In the genomic region with DNA sequence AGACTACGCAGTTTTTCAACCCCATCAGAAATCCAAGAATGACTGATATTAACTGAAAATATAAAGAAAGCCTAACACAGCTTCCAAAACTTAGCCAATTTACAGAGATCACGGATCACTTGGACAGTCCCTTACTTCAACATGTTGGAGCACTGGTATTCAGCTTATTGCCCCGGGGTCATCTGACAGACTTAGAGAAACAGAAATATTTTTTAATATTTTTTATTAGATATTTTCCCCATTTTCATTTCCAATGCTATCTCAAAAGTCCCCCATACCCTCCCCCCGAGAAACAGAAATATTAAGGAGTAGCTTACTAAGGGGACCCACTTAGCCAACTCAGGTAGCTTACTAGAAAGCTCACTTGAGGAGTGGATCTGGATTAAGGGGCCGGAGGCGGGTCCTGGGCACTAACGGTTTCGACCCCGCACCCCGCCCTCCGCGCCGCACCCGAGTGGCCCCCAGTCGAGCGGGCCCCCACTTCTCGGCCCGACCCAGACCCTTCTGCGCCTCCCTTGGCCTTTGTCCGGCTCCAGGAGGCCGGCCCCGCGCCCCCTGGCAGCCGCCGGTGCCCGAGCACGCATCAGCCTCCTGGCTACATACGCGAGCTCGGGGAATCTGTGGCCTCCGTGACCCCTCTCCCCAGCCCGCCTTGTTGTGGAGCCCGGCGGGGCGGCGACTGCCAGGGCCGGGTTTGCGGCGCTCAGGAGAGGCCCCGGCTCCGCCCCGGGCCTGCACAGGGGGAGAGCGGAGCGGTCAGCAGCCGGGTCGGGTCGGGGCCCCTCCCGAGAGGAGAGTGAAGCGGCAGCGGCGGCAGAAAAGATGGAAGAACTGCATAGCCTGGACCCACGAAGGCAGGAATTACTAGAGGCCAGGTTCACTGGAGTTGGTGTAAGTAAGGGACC, we compare ENCODE assay signal across 9 mouse cellular contexts. TPM values are rescaled to one million over a fixed set of nuclear protein-coding genes. Genes with fewer than 3 reads are reported as not detected.
A peak's percentile ranks its signal among the peaks of the same experiment; 100 is the strongest.
DNase-seq lines count a peak whose midpoint lies in the region; ATAC-seq and TF ChIP-seq lines count a peak whose summit lies in the region.
"Not testable (repeated sequence)": the region's sequence is repeated elsewhere in the genome, so short reads cannot be mapped to it uniquely, and the experiment has no call there.
"Had no signal": no experiment of that assay in that cellular context is flagged by ENCODE, and none has a peak within 500 bp of the region (broad histone marks: within the 10 kb centered on the region; RNA-seq: fewer than 3 reads in every experiment).

No protein-coding gene starts in this region.

- H3K36me3 ChIP-seq in forebrain, embryonic 16.5 days (ENCODE audit: control insufficient read depth, insufficient read depth); liver, embryonic 16.5 days (ENCODE audit: control insufficient read depth, insufficient read depth); midbrain, postnatal 0 days (ENCODE audit: insufficient read depth, low read length): not testable (repeated sequence)

- peak; percentile 100 for ATAC-seq in common myeloid progenitor, adult 5-6 weeks (replicated peaks; ENCODE audit: low read depth, poor library complexity, severe bottlenecking)
- ATAC-seq in forebrain, embryonic 16.5 days: peak; percentile 95
- ATAC-seq in liver, embryonic 16.5 days (ENCODE audit: low read depth): peak; percentile 99
- ATAC-seq in midbrain, postnatal 0 days (ENCODE audit: low FRiP score): peak; percentile 93

- WGBS in forebrain, embryonic 16.5 days: 7% methylated on average over 52 of the region's 52 CpGs
- WGBS in liver, embryonic 16.5 days (ENCODE audit: insufficient replicate concordance): 5% methylated on average over 52 of the region's 52 CpGs
- WGBS in midbrain, postnatal 0 days: 6% methylated on average over 52 of the region's 52 CpGs

- peak; percentile 57 to 61 for DNase-seq in adrenal gland, adult 18-20 months (ENCODE audit: low spot score in 2 of 2)
- peak; percentile 71 for DNase-seq in heart, postnatal 4 days
- DNase-seq in kidney, postnatal 14 days: peak; percentile 58
- DNase-seq in midbrain, postnatal 0 days (ENCODE audit: low spot score): not testable (repeated sequence)
- peak; percentile 71 for DNase-seq in testis, postnatal 10 days (ENCODE audit: low spot score)

- peak overlapping the region; percentile 54 for H3K4me3 ChIP-seq in forebrain, embryonic 16.5 days (replicated peaks; ENCODE audit: low read length)
- H3K4me3 ChIP-seq in liver, embryonic 16.5 days (ENCODE audit: low read depth, low read length): peak overlapping the region; percentile 64
- H3K4me3 ChIP-seq in midbrain, postnatal 0 days (ENCODE audit: low read depth, low read length): peak overlapping the region; percentile 56

- TF ChIP-seq CTCF in midbrain, postnatal 0 days (IDR thresholded peaks at IDR 0.05): not testable (repeated sequence)

- H3K4me2 ChIP-seq in forebrain, embryonic 16.5 days (ENCODE audit: low read length): peak overlapping the region; percentile 92
- H3K4me2 ChIP-seq in liver, embryonic 16.5 days (ENCODE audit: low read depth, low read length): peak overlapping the region; percentile 76
- peak overlapping the region; percentile 91 for H3K4me2 ChIP-seq in midbrain, postnatal 0 days (ENCODE audit: low read depth, low read length, poor library complexity, severe bottlenecking)

- not testable (repeated sequence) for H3K27ac ChIP-seq in forebrain, embryonic 16.5 days (ENCODE audit: low read length); liver, embryonic 16.5 days (ENCODE audit: low read length)
- peak overlapping the region; percentile 68 for H3K27ac ChIP-seq in midbrain, postnatal 0 days (ENCODE audit: low read depth, low read length)

- H3K27me3 ChIP-seq in forebrain, embryonic 16.5 days (replicated peaks; ENCODE audit: control insufficient read depth, insufficient read depth, low read length); liver, embryonic 16.5 days (ENCODE audit: control insufficient read depth, insufficient read depth, low read depth, low read length); midbrain, postnatal 0 days (ENCODE audit: insufficient read depth, low read length): not testable (repeated sequence)

- H3K9ac ChIP-seq in forebrain, embryonic 16.5 days (replicated peaks; ENCODE audit: low read depth, low read length): peak overlapping the region; percentile 78
- peak overlapping the region; percentile 74 for H3K9ac ChIP-seq in liver, embryonic 16.5 days (ENCODE audit: low read depth, low read length)
- peak overlapping the region; percentile 81 for H3K9ac ChIP-seq in midbrain, postnatal 0 days (replicated peaks; ENCODE audit: low read length, poor library complexity, severe bottlenecking)

- H3K4me1 ChIP-seq in forebrain, embryonic 16.5 days (replicated peaks; ENCODE audit: control insufficient read depth, insufficient read depth, low read length); liver, embryonic 16.5 days (ENCODE audit: control insufficient read depth, low read depth, low read length); midbrain, postnatal 0 days (ENCODE audit: insufficient read depth, low read length): not testable (repeated sequence)

- H3K9me3 ChIP-seq in forebrain, embryonic 16.5 days (ENCODE audit: control insufficient read depth, low read length); liver, embryonic 16.5 days (replicated peaks; ENCODE audit: control insufficient read depth, low read length); midbrain, postnatal 0 days (ENCODE audit: low read length): not testable (repeated sequence)

RNA-seq across cellular contexts. Expression of gene Zfp982, which starts 49.3 kb away (rescaled TPM):
- total RNA-seq in adrenal gland, adult 18-20 months (2021): 10 to 100 TPM; 13.8 to 17.2 TPM
- total RNA-seq in common myeloid progenitor, adult 5-6 weeks (2017): 23.7 and 26.1 TPM in 2 replicates
- polyA plus RNA-seq in forebrain, embryonic 16.5 days (2015; fragmentation: Nextera tagmentation; extraction: Ambion mirVana): 2.9 and 3.4 TPM in 2 replicates
- 1 to 10 TPM; 6.0 to 6.7 TPM for total RNA-seq in heart, postnatal 4 days (2021)
- polyA plus RNA-seq in liver, embryonic 16.5 days (2015; fragmentation: Nextera tagmentation; extraction: Ambion mirVana): 1.2 and 1.6 TPM in 2 replicates
- total RNA-seq in midbrain, postnatal 0 days (2014; rRNA removed): 3.3 and 8.1 TPM in 2 replicates
- 3.7 and 4.1 TPM in 2 replicates for polyA plus RNA-seq in midbrain, postnatal 0 days (2015; fragmentation: Nextera tagmentation; extraction: Ambion mirVana)
- total RNA-seq: neutrophil, adult 5-6 weeks had no signal
